Mouse (Mus musculus): ENCODE measurements around the gene Zscan21.

- TF ChIP-seq TAL1 (conservative IDR thresholded peaks at IDR 0.05; ENCODE audit: low read depth, low read length) (no peak), POLR2AphosphoS5 (IDR thresholded peaks at IDR 0.05; ENCODE audit: insufficient replicate concordance, low read depth, low read length) (no peak)
Measured at GRCm38 (mm10) chr5:138075684-138076083, 41.0 kb upstream of the Zscan21 start.

All from G1E (cell line).